Mouse (Mus musculus) E14TG2a.4 (cell line): ENCODE measurements at regions not wholly inside any gene's neighbourhood (a gene's known extent, or its start where the extent isn't known, plus 50 kb on each side); places are given as distances from the start of the nearest gene placed in this dataset.

Experiments used
- CTCF ChIP-seq: conservative IDR thresholded peaks from 2 replicates; pipeline ENCODE4 v1.5.1; 2014; ENCODE audit warnings: low read length
- POU5F1 ChIP-seq: IDR thresholded peaks from 2 replicates; pipeline ENCODE4 v1.6.1; 2014; ENCODE audit warnings: low read length, borderline replicate concordance

DNA sequence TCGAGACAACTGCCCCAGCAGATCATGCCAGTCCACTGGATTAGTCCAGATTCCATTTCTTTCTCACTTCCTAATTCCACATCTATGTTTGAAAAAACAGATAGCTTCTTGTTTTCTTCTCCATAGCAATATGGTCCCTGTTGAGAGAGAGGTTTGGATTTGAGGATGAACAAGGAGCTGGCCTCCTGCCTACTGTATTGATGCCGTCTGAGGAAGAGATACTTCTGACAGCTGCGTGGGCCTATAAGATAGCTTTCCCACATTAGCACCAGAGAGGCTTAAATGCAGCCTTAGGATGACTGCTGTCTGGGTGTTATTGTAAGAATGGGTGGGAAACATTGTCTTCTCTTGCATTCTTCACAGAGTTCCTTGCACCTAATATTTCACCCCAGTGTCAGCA lies 128.9 kb downstream of the Rps24 start:
- TF ChIP-seq CTCF (no peak), POU5F1 (no peak)
